Mouse (Mus musculus): ENCODE data around the gene Mrpl45. TPM values are rescaled to one million over a fixed set of nuclear protein-coding genes. Genes with fewer than 3 reads are reported as not detected.

Gene Mrpl45
- polyA plus RNA-seq, 1 experiment from 2014 or later: 50.1 TPM

- WGBS: under 1% methylated on average over 62 of the region's 64 CpGs
- no peaks in the 10 kb centered on the region for H3K27me3 ChIP-seq
- H3K27ac ChIP-seq: peak overlapping the region; percentile 96
- H3K4me1 ChIP-seq: peaks cover 17% of the 10 kb centered on the region
- H3K9me3 ChIP-seq: no peaks in the 10 kb centered on the region
- peak; percentile 81; the same call in 1 of the 2 replicates for ATAC-seq (ENCODE audit: insufficient number of reproducible peaks, insufficient read depth, low FRiP score, low TSS enrichment, low read depth)
- H3K4me3 ChIP-seq: peak overlapping the region; percentile 100
- H3K9ac ChIP-seq: peak overlapping the region; percentile 99
- H3K4me2 ChIP-seq: peak overlapping the region; percentile 71
- H3K36me3 ChIP-seq: no peaks in the 10 kb centered on the region
Observed at GRCm38 (mm10) chr11:97279405-97280215, 35.9 kb upstream of the Mrpl45 start.

GRCm38 (mm10) chr11:97280216-97280861 is 35.2 kb upstream of the Mrpl45 start, which contains the start of gene Npepps:
TSS of gene Npepps (minus strand) at chr11:97280638.
- peak; percentile 62 for ATAC-seq (ENCODE audit: insufficient number of reproducible peaks, insufficient read depth, low FRiP score, low TSS enrichment, low read depth)
- WGBS: under 1% methylated on average over 52 of the region's 83 CpGs

GRCm38 (mm10) chr11:97282179-97282578 is 33.3 kb upstream of the Mrpl45 start:
- H3K4me1 ChIP-seq: peaks cover 23% of the 10 kb centered on the region
- no peak overlapping the region for H3K4me3 ChIP-seq
- no peak for ATAC-seq (ENCODE audit: insufficient number of reproducible peaks, insufficient read depth, low FRiP score, low TSS enrichment, low read depth)
- no peaks in the 10 kb centered on the region for H3K9me3 ChIP-seq
- no peak overlapping the region for H3K9ac ChIP-seq
- 82% methylated on average over 6 of the region's 6 CpGs for WGBS
- no peaks in the 10 kb centered on the region for H3K36me3 ChIP-seq
- no peak overlapping the region for H3K27ac ChIP-seq
- no peak overlapping the region for H3K4me2 ChIP-seq
- H3K27me3 ChIP-seq: no peaks in the 10 kb centered on the region

More at GRCm38 (mm10) chr11:97280216-97280861, 35.2 kb upstream of the Mrpl45 start, which contains the start of gene Npepps:
- H3K9ac ChIP-seq: peak within 1 kb of the TSS; percentile 99
- H3K9me3 ChIP-seq: no peaks in the 10 kb centered on the region
- H3K27ac ChIP-seq: peak within 1 kb of the TSS; percentile 96
- no peaks in the 10 kb centered on the region for H3K36me3 ChIP-seq
- peak within 1 kb of the TSS; percentile 100 for H3K4me3 ChIP-seq
- peak within 1 kb of the TSS; percentile 71 for H3K4me2 ChIP-seq
- no peaks in the 10 kb centered on the region for H3K27me3 ChIP-seq
- H3K4me1 ChIP-seq: peaks cover 17% of the 10 kb centered on the region

- H3K4me2 ChIP-seq: no peak overlapping the region
- no peak overlapping the region for H3K4me3 ChIP-seq
- H3K9me3 ChIP-seq: no peaks in the 10 kb centered on the region
- H3K9ac ChIP-seq: no peak overlapping the region
- no peaks in the 10 kb centered on the region for H3K36me3 ChIP-seq
- 73% methylated on average over 4 of the region's 4 CpGs for WGBS
- peaks cover 9% of the 10 kb centered on the region for H3K4me1 ChIP-seq
- ATAC-seq (ENCODE audit: insufficient number of reproducible peaks, insufficient read depth, low FRiP score, low TSS enrichment, low read depth): no peak
- no peak overlapping the region for H3K27ac ChIP-seq
- no peaks in the 10 kb centered on the region for H3K27me3 ChIP-seq
Observed at GRCm38 (mm10) chr11:97284854-97285253, 30.7 kb upstream of the Mrpl45 start.

GRCm38 (mm10) chr11:97285852-97286775 is 29.4 kb upstream of the Mrpl45 start:
- H3K36me3 ChIP-seq: no peaks in the 10 kb centered on the region
- no peak overlapping the region for H3K4me3 ChIP-seq
- ATAC-seq (ENCODE audit: insufficient number of reproducible peaks, insufficient read depth, low FRiP score, low TSS enrichment, low read depth): no peak

GRCm38 (mm10) chr11:97286973-97287372 is 28.5 kb upstream of the Mrpl45 start:
- peaks cover 6% of the 10 kb centered on the region for H3K4me1 ChIP-seq
- no peak overlapping the region for H3K27ac ChIP-seq
- ATAC-seq (ENCODE audit: insufficient number of reproducible peaks, insufficient read depth, low FRiP score, low TSS enrichment, low read depth): no peak

More at GRCm38 (mm10) chr11:97285852-97286775, 29.4 kb upstream of the Mrpl45 start:
- no peak overlapping the region for H3K27ac ChIP-seq
- no peaks in the 10 kb centered on the region for H3K27me3 ChIP-seq
- 61% methylated on average over 9 of the region's 9 CpGs for WGBS
- H3K9me3 ChIP-seq: no peaks in the 10 kb centered on the region
- peaks cover 6% of the 10 kb centered on the region for H3K4me1 ChIP-seq
- no peak overlapping the region for H3K9ac ChIP-seq
- H3K4me2 ChIP-seq: no peak overlapping the region

GRCm38 (mm10) chr11:97287643-97288042 is 27.9 kb upstream of the Mrpl45 start:
- H3K27me3 ChIP-seq: no peaks in the 10 kb centered on the region
- no peaks in the 10 kb centered on the region for H3K36me3 ChIP-seq
- no peaks in the 10 kb centered on the region for H3K9me3 ChIP-seq
- no peak overlapping the region for H3K27ac ChIP-seq
- ATAC-seq (ENCODE audit: insufficient number of reproducible peaks, insufficient read depth, low FRiP score, low TSS enrichment, low read depth): no peak
- no peak overlapping the region for H3K4me2 ChIP-seq
- no peak overlapping the region for H3K4me3 ChIP-seq
- peaks cover 6% of the 10 kb centered on the region for H3K4me1 ChIP-seq
- H3K9ac ChIP-seq: no peak overlapping the region

More at GRCm38 (mm10) chr11:97286973-97287372, 28.5 kb upstream of the Mrpl45 start:
- Histone ChIP-seq H3K4me2 (no peak overlapping the region), H3K4me3 (no peak overlapping the region), H3K27me3 (no peaks in the 10 kb centered on the region), H3K36me3 (no peaks in the 10 kb centered on the region), H3K9ac (no peak overlapping the region), H3K9me3 (no peaks in the 10 kb centered on the region)
- WGBS: 51% methylated on average over 6 of the region's 6 CpGs

- Histone ChIP-seq H3K36me3 (no peaks in the 10 kb centered on the region), H3K4me1 (peaks cover 6% of the 10 kb centered on the region), H3K27me3 (no peaks in the 10 kb centered on the region), H3K27ac (peak overlapping the region; percentile 44; the same call in 1 of the 2 replicates), H3K4me3 (no peak overlapping the region), H3K9me3 (no peaks in the 10 kb centered on the region), H3K9ac (peak overlapping the region; percentile 32; the same call in 1 of the 2 replicates), H3K4me2 (no peak overlapping the region)
- WGBS: 34% methylated on average over 12 of the region's 12 CpGs
- no peak for ATAC-seq (ENCODE audit: insufficient number of reproducible peaks, insufficient read depth, low FRiP score, low TSS enrichment, low read depth)
Observed at GRCm38 (mm10) chr11:97289276-97290230, 26.0 kb upstream of the Mrpl45 start.

GRCm38 (mm10) chr11:97292731-97293130 is 22.8 kb upstream of the Mrpl45 start:
- Histone ChIP-seq H3K27me3 (no peaks in the 10 kb centered on the region), H3K9me3 (no peaks in the 10 kb centered on the region), H3K4me3 (no peak overlapping the region), H3K4me2 (no peak overlapping the region), H3K27ac (no peak overlapping the region), H3K36me3 (no peaks in the 10 kb centered on the region), H3K4me1 (no peaks in the 10 kb centered on the region), H3K9ac (no peak overlapping the region)
- ATAC-seq (ENCODE audit: insufficient number of reproducible peaks, insufficient read depth, low FRiP score, low TSS enrichment, low read depth): no peak
- WGBS: 97% methylated on average over 1 of the region's 1 CpGs

- ATAC-seq (ENCODE audit: insufficient number of reproducible peaks, insufficient read depth, low FRiP score, low TSS enrichment, low read depth): no peak
- Histone ChIP-seq H3K4me1 (no peaks in the 10 kb centered on the region), H3K9ac (no peak overlapping the region), H3K27me3 (no peaks in the 10 kb centered on the region), H3K4me3 (no peak overlapping the region), H3K27ac (no peak overlapping the region), H3K9me3 (no peaks in the 10 kb centered on the region), H3K4me2 (no peak overlapping the region), H3K36me3 (no peaks in the 10 kb centered on the region)
- 95% methylated on average over 3 of the region's 4 CpGs for WGBS
Observed at GRCm38 (mm10) chr11:97296542-97296941, 19.0 kb upstream of the Mrpl45 start.
